Mouse (Mus musculus): ENCODE data around the gene Nudt3.

Gene Nudt3

DNA sequence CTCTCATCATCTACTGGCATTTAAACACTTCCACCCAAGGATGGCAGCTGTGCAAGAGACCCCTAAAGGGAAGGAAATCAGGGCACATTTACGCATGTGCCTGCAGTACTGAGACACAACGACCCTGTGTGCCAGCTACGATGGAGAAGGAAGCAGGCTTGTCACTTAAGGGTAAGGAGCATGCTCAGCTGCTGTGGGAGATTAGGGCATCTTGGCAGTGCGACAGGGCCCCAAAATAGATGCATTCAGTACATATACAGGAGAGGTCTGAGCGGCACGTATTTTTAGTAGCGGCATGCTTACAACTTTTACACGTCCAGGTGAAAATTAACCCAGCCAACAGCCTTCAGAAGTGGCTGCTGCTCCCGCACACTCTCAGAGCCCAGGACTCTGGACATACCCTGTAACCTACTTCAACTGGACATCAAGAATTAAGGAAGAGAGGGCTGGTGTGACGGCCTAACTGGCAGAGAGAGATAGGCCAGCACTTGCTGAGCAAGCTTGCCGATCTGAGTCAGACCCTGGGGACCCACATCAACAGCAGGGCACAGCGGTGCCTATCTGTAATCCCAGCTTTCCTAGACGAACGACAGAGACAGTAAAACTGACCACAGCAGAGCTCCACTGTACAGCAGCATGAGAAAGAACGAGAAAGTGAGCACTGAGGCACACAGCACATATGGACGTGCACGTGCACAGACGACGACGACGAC is 19.6 kb downstream of the Nudt3 start:
- CTCF ChIA-PET: interaction anchor here (0.9 kb wide), 1 partner anchor 114 kb away, joined by 3 read pairs; no protein-coding TSS in a partner anchor

- CTCF ChIA-PET: no interaction called here
Observed at GRCm38 (mm10) chr17:27603036-27603435, 20.3 kb downstream of the Nudt3 start.

GRCm38 (mm10) chr17:27600869-27601268 is 22.4 kb downstream of the Nudt3 start:
- CTCF ChIA-PET: no interaction called here

GRCm38 (mm10) chr17:27600286-27600685 is 23.0 kb downstream of the Nudt3 start:
- CTCF ChIA-PET: no interaction called here

GRCm38 (mm10) chr17:27596376-27597190 is 26.7 kb downstream of the Nudt3 start:
- CTCF ChIA-PET: interaction anchor here (0.5 to 0.6 kb wide), 2 partner anchors 10 to 728 kb away, joined by 3 to 4 read pairs; no protein-coding TSS in a partner anchor

- CTCF ChIA-PET: interaction anchor here (0.6 kb wide), 1 partner anchor 9 kb away, joined by 3 read pairs; no protein-coding TSS in a partner anchor
Observed at GRCm38 (mm10) chr17:27595659-27596375, 27.5 kb downstream of the Nudt3 start.

DNA sequence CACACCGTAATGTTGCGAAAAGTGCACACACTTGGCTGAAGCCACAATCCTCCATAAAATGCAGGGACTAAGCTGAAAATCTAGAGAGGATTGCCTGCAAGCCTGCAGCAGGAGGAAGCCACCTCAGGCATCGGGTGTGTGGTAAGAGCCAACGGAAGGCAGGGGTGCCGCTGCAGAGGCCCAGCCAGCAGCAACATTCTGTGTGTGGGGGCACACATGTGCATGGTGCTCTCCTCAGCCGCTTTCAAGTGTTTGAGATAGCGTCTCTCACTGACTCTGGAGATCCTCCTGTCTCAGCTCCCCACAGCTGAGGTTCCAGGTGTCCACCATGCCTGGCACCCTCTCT is 30.8 kb downstream of the Nudt3 start:
- CTCF ChIA-PET: no interaction called here

GRCm38 (mm10) chr17:27591826-27592564 is 31.3 kb downstream of the Nudt3 start:
- CTCF ChIA-PET: no interaction called here

- CTCF ChIA-PET: no interaction called here
Observed at GRCm38 (mm10) chr17:27588231-27588630, 35.1 kb downstream of the Nudt3 start.

GRCm38 (mm10) chr17:27587252-27587651 is 36.0 kb downstream of the Nudt3 start:
- CTCF ChIA-PET: interaction anchor here (0.6 kb wide), 2 partner anchors 9 to 68 kb away, joined by 3 read pairs; no protein-coding TSS in a partner anchor

GRCm38 (mm10) chr17:27586661-27587060 is 36.6 kb downstream of the Nudt3 start:
- CTCF ChIA-PET: interaction anchor here (0.6 kb wide), 1 partner anchor 9 kb away, joined by 3 read pairs; no protein-coding TSS in a partner anchor

- CTCF ChIA-PET: no interaction called here
Observed at GRCm38 (mm10) chr17:27583185-27583894, 40.0 kb downstream of the Nudt3 start.

DNA sequence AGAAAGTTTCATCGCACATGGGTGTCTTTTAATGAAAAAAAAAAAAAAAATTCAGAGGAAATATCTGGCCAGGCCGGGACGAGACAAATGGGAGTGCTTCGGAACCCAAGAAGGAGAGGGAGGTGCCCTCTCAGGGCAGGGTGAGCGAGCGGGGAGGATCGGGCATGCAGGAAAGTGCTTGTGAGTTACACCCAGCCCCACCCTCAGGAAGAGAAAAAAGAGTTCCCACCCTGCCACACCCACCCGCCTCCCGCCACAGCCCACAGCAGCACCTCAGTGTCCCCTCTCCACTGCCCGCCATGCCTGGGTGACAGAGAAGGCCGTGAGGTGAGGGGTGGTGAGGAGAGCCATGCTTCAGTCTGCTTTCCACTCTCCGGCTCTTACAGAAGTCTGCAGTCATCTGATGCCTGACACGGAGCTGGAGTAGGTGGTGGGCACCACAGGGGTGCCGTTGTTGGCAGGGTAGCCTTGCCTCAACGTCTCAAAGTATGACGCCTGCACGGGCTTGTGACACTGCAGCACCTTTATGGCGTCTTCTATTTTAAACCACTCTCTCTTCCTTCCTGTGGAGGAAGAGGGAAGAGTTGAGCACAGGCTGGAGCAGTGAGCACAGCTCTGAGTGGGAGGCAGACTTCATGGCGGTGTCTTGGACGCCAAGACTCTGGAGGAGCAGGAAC is 42.8 kb downstream of the Nudt3 start:
- CTCF ChIA-PET: interaction anchor here (0.7 kb wide), 2 partner anchors 30 to 403 kb away, joined by 3 to 4 read pairs; no protein-coding TSS in a partner anchor

GRCm38 (mm10) chr17:27579816-27580215 is 43.5 kb downstream of the Nudt3 start:
- CTCF ChIA-PET: interaction anchor here (0.6 to 0.7 kb wide), 2 partner anchors 65 to 402 kb away, joined by 3 read pairs; no protein-coding TSS in a partner anchor

DNA sequence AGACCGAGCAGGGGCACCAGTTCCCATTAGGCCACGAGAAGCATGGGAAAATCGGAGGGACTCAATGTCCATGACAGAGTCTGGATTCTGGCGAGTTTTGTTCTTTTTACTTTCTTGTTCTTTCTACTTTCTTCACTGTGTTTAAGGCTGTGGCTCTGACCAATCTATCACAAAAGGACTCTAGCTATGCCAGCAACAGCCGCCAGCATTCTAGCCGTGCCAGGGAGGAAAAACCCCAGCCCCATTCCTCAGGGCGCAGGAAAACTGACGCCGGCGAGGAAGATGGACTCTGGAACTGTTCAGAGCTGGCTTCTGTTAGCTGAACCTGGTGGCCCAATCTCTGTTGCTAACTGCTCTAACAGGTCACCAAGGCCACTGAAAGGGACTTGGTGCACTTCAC is 44.8 kb downstream of the Nudt3 start:
- CTCF ChIA-PET: interaction anchor here (0.6 kb wide), 1 partner anchor 785 kb away, joined by 4 read pairs; no protein-coding TSS in a partner anchor

GRCm38 (mm10) chr17:27577468-27577867 is 45.8 kb downstream of the Nudt3 start:
- CTCF ChIA-PET: no interaction called here

GRCm38 (mm10) chr17:27576056-27576455 is 47.2 kb downstream of the Nudt3 start:
- CTCF ChIA-PET: no interaction called here

DNA sequence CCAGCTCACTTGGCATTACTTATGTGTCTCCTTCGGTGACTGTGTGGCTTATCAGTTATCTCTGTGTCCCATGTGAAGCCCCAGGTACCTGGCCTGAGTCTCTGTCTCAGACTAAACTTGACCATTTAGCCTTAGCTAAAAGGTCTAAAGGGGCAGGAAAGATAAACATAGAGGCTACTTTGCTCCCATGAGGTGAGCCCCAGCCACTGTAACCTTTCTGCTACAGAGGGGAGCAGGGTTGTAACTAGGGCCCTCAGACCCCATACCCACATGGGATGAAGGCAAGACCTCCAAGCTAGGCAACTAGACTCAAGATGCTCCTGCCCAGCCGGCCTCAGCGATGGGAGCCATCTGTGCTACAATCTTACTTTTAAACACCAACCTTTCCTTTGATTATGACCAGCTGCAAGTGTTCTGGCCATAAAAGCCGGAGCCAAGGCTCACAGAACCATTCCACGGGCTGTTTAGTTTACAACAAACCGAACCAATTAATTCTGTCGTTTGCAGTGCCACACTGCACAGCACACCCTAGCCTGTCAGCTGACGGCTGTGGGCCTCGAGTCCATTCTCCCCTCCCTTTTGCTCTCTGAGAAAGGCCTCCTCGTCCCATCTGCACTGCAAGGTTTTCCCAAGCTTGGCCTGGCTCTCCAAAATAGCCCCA is 48.0 kb downstream of the Nudt3 start:
- CTCF ChIA-PET: interaction anchor here (0.5 to 0.8 kb wide), 2 partner anchors 37 to 65 kb away, joined by 3 to 4 read pairs; no protein-coding TSS in a partner anchor

DNA sequence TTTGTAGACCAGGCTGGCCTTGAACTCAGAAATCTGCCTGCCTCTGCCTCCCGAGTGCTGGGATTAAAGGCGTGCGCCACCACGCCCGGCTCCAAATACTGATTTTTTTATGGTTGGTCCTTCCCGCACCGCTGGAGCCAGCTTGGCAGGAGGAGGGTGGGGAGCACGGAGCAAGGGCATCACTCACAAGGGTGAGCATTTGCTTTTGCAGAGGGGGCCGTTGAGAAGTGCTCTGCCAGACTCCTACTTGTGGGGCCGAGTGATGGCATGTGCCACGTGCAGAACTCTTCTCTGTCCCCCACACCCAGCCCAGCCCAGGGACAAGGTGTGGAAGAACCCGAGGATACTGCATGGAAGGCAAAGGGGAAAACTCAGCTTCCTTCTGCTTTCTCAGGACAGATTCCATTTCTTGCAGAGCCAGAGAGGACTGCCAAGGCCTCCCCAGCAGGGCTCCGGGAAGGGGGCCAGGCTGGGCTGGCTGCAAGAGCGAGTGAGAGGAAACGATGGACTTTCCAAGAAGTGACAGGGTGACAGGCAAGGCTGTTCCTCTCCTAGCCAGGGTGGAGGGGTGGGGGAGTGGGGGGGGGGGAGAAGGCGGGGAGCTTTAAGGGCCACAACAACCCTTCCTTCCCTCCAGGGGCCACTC is 48.7 kb downstream of the Nudt3 start:
- CTCF ChIA-PET: interaction anchor here (0.8 kb wide), 1 partner anchor 36 kb away, joined by 3 read pairs; no protein-coding TSS in a partner anchor
